Mouse (Mus musculus): ENCODE measurements around the gene Cuedc1. TPM values are rescaled to one million over a fixed set of nuclear protein-coding genes. Genes with fewer than 3 reads are reported as not detected.

The Cuedc1 gene
- polyA plus RNA-seq, 1 experiment from 2014 or later, result 46.1 TPM

DNA sequence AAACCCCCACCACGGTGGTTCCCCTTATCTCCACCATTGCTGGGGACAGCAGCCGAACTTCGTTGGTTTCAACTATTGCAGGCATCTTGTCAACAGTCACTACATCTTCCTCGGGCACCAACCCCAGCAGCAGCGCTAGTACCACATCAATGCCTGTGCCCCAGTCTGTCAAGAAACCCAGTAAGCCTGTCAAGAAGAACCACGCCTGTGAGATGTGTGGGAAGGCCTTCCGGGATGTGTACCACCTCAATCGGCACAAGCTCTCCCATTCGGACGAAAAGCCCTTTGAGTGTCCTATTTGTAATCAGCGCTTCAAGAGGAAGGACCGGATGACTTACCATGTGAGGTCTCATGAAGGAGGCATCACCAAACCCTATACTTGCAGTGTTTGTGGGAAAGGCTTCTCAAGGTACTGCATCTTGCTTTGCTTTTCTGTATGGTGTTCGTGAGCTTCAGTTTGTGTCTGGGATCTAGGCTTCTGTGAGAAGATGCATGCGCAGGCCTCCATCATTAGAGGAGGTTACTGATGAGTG, 24.4 kb upstream of the Cuedc1 start:
- Histone ChIP-seq H3K4me1 (ENCODE audit: control insufficient read depth, insufficient read depth, low read length) (peaks cover 48% of the 10 kb centered on the region), H3K4me3 (ENCODE audit: low read depth, low read length) (no peak overlapping the region), H3K27ac (ENCODE audit: low read length) (no peak overlapping the region)

DNA sequence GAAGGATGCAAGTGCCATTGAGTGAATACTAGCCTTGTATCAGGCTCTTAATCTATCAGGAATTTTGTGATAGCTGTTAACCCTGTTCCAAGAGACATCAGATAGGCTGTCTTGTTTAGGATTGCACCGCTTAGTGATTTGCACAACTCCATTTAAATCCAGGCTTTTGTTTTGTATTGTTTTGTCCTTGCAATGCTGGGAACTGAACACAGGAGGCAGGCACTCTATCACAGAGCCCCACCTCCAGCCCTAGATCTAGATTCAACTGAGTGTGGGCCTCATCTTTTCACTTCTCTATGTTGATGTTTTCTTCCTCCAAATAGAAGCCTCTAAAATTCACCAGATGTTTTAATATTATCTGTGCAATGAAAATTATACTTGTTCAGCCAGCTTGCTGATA, 22.2 kb upstream of the Cuedc1 start:
- Histone ChIP-seq H3K9ac (ENCODE audit: low read depth, low read length) (no peak overlapping the region), H3K4me3 (ENCODE audit: low read depth, low read length) (no peak overlapping the region), H3K9me3 (replicated peaks; ENCODE audit: control insufficient read depth, low read length, poor library complexity, severe bottlenecking) (no peaks in the 10 kb centered on the region), H3K27me3 (ENCODE audit: control insufficient read depth, insufficient read depth, low read depth, low read length) (no peaks in the 10 kb centered on the region), H3K4me2 (ENCODE audit: low read length) (no peak overlapping the region), H3K36me3 (ENCODE audit: control insufficient read depth, insufficient read depth, low read length) (peaks cover 19% of the 10 kb centered on the region), H3K4me1 (ENCODE audit: control insufficient read depth, insufficient read depth, low read length) (peaks cover 35% of the 10 kb centered on the region), H3K27ac (ENCODE audit: low read length) (no peak overlapping the region)
- ATAC-seq, result no peak
- WGBS, result 23% methylated on average over 1 of the region's 1 CpGs

More for the DNA sequence above, 24.4 kb upstream of the Cuedc1 start:
- Histone ChIP-seq H3K4me2 (ENCODE audit: low read length) (no peak overlapping the region), H3K27me3 (ENCODE audit: control insufficient read depth, insufficient read depth, low read depth, low read length) (no peaks in the 10 kb centered on the region), H3K36me3 (ENCODE audit: control insufficient read depth, insufficient read depth, low read length) (peaks cover 9% of the 10 kb centered on the region; the same call in 1 of the 2 replicates), H3K9me3 (replicated peaks; ENCODE audit: control insufficient read depth, low read length, poor library complexity, severe bottlenecking) (no peaks in the 10 kb centered on the region), H3K9ac (ENCODE audit: low read depth, low read length) (0 out of 2 replicates have a peak overlapping the region, but pooled peaks have one; percentile 22)
- no peak for ATAC-seq
- 85% methylated on average over 14 of the region's 14 CpGs for WGBS

DNA sequence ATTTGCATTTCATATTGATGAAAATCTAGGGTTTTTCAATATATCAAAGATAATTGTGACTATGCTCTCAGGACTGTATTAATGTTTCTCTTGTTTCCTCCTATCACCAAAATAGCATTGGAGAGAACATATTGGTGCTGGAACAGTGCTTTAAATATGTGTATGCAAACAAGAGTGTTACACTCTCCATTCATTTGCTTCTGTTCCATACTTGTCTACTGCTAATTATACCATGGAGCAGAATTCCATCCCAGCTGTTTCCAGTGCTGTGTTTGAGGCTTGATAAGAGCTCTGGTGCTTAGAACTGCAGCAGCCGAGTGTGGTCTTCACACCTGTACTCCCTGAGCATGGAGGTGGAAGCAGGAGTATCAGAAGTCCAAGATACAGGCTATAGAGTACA, 21.5 kb upstream of the Cuedc1 start:
- no peaks in the 10 kb centered on the region for H3K27me3 ChIP-seq (ENCODE audit: control insufficient read depth, insufficient read depth, low read depth, low read length)
- H3K4me3 ChIP-seq (ENCODE audit: low read depth, low read length), result no peak overlapping the region
- no peak overlapping the region for H3K4me2 ChIP-seq (ENCODE audit: low read length)
- H3K9ac ChIP-seq (ENCODE audit: low read depth, low read length), result no peak overlapping the region
- H3K36me3 ChIP-seq (ENCODE audit: control insufficient read depth, insufficient read depth, low read length), result peaks cover 23% of the 10 kb centered on the region
- H3K27ac ChIP-seq (ENCODE audit: low read length), result no peak overlapping the region
- H3K9me3 ChIP-seq (replicated peaks; ENCODE audit: control insufficient read depth, low read length, poor library complexity, severe bottlenecking), result no peaks in the 10 kb centered on the region
- peaks cover 28% of the 10 kb centered on the region for H3K4me1 ChIP-seq (ENCODE audit: control insufficient read depth, insufficient read depth, low read length)
- WGBS, result 83% methylated on average over 1 of the region's 1 CpGs
- ATAC-seq, result no peak

DNA sequence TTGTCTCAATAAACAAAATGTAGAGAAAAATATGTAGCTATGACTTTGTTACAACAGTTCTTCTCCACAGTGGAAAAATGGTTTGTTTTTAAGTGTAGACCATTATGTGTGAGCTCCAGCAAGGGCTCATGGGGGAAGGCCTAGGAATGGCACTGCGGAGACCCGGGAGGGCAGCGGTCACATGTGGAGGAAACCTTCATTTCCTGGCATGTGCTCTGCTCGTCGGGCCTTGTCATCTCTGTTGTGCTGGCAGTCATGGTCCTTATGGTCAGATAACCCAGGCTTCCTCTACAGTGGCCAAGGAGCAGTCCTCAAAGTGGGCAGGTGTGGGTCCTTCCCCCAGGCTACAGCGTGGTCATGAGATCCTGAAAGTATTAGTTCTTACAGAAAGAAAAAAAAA, 14.2 kb upstream of the Cuedc1 start:
- Histone ChIP-seq H3K27ac (ENCODE audit: low read length) (no peak overlapping the region), H3K9ac (ENCODE audit: low read depth, low read length) (no peak overlapping the region), H3K4me3 (ENCODE audit: low read depth, low read length) (no peak overlapping the region), H3K36me3 (ENCODE audit: control insufficient read depth, insufficient read depth, low read length) (peaks cover 17% of the 10 kb centered on the region), H3K9me3 (replicated peaks; ENCODE audit: control insufficient read depth, low read length, poor library complexity, severe bottlenecking) (no peaks in the 10 kb centered on the region), H3K4me2 (ENCODE audit: low read length) (no peak overlapping the region), H3K4me1 (ENCODE audit: control insufficient read depth, insufficient read depth, low read length) (peaks cover 12% of the 10 kb centered on the region), H3K27me3 (ENCODE audit: control insufficient read depth, insufficient read depth, low read depth, low read length) (no peaks in the 10 kb centered on the region)
- 77% methylated on average over 6 of the region's 6 CpGs for WGBS
- no peak for ATAC-seq

DNA sequence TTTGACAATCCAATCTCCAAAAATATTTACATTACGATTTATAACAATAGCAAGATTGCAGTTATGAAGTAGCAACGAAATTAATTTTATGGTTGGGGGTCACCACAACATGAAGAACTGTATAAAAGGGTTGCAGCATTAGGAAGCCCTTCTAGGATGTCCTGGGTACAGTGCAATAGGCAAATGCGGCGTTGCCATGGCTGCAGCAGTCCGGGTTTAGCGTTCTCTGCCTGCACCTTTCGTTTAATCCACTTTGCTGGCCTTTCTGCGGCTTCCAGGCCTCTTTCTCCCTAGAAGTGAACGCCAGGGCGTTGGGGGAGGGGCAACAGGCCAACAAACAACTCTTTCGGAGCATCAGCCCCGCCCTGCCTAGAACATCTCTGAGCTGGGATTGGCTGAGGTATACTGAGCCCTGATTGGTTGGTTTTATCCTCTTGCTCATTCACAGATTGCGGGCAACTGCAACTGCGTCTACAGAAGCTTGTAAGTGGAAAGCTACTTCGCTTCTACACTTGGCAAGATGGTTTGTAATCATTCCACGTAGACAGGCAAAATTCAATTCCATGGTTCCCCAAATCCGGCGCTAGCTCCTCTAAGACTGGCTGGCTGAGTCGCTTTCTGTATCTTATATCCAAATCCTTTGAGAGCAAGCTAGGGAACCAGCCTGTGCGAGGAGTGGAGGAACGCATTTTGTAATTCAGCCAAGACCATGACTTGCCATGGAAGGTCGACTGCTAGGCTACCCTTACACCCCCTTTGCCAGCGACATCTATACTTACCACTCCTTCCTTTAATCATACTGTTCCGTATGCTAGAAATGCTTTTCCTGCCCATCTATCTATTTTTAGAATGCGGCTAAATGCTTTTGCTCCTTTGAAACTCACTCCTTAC, 10.9 kb upstream of the Cuedc1 start:
- 4% methylated on average over 25 of the region's 25 CpGs for WGBS
- Histone ChIP-seq H3K27ac (ENCODE audit: low read length) (peak overlapping the region; percentile 83), H3K9me3 (replicated peaks; ENCODE audit: control insufficient read depth, low read length, poor library complexity, severe bottlenecking) (no peaks in the 10 kb centered on the region), H3K36me3 (ENCODE audit: control insufficient read depth, insufficient read depth, low read length) (peaks cover 5% of the 10 kb centered on the region), H3K4me3 (ENCODE audit: low read depth, low read length) (peak overlapping the region; percentile 24), H3K4me2 (ENCODE audit: low read length) (peak overlapping the region; percentile 58), H3K4me1 (ENCODE audit: control insufficient read depth, insufficient read depth, low read length) (peaks cover 12% of the 10 kb centered on the region), H3K9ac (ENCODE audit: low read depth, low read length) (peak overlapping the region; percentile 47), H3K27me3 (ENCODE audit: control insufficient read depth, insufficient read depth, low read depth, low read length) (no peaks in the 10 kb centered on the region)
- ATAC-seq, result peak; percentile 97

DNA sequence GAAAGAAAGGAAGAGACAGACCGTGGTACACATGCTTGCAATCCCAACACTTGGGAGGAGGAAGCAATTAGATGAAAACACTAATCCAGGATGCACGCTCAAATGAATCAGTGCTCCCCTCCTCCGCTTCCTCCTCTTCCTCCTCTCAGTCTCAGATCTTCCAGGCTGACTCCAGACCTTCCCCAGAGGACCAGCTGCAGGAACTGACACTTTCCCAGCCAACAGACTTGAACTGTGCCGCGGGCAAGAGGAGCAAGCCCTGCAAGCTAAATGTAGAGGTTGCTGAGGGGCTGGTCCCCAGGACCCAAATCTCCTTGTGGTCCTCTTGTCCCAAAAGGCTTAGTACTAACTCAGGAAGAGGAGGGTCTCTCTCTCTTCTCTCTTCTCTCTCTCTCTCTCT, 8.7 kb upstream of the Cuedc1 start:
- H3K9ac ChIP-seq (ENCODE audit: low read depth, low read length), result no peak overlapping the region
- no peaks in the 10 kb centered on the region for H3K36me3 ChIP-seq (ENCODE audit: control insufficient read depth, insufficient read depth, low read length)
- H3K9me3 ChIP-seq (replicated peaks; ENCODE audit: control insufficient read depth, low read length, poor library complexity, severe bottlenecking), result no peaks in the 10 kb centered on the region
- H3K27me3 ChIP-seq (ENCODE audit: control insufficient read depth, insufficient read depth, low read depth, low read length), result no peaks in the 10 kb centered on the region
- WGBS, result 63% methylated on average over 5 of the region's 5 CpGs
- H3K4me3 ChIP-seq (ENCODE audit: low read depth, low read length), result no peak overlapping the region
- peaks cover 12% of the 10 kb centered on the region for H3K4me1 ChIP-seq (ENCODE audit: control insufficient read depth, insufficient read depth, low read length)
- no peak overlapping the region for H3K4me2 ChIP-seq (ENCODE audit: low read length)
- ATAC-seq, result no peak
- no peak overlapping the region for H3K27ac ChIP-seq (ENCODE audit: low read length)

DNA sequence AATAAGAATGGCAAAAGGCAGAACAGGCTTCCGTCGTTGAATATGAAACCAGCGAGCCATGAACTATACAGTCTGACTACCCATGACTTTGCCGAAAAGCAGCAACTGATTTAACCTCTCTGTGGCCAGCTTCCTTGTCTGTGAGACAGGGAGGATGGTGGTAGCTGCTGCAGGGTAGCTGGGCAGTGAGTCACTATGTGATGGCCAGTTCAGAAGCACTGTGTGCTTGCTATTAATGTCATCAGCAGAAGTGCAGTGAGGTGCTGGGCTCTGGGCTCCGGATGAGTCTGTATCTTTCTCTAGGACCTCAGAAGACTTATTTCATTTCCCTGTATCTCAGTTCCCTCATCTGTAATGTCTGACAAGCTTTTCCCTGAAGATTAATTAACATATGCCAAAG, 7.6 kb upstream of the Cuedc1 start:
- H3K36me3 ChIP-seq (ENCODE audit: control insufficient read depth, insufficient read depth, low read length), result no peaks in the 10 kb centered on the region
- 75% methylated on average over 5 of the region's 5 CpGs for WGBS
- no peaks in the 10 kb centered on the region for H3K9me3 ChIP-seq (replicated peaks; ENCODE audit: control insufficient read depth, low read length, poor library complexity, severe bottlenecking)
- no peak for ATAC-seq
- H3K4me1 ChIP-seq (ENCODE audit: control insufficient read depth, insufficient read depth, low read length), result peaks cover 12% of the 10 kb centered on the region
- no peak overlapping the region for H3K4me3 ChIP-seq (ENCODE audit: low read depth, low read length)
- H3K27me3 ChIP-seq (ENCODE audit: control insufficient read depth, insufficient read depth, low read depth, low read length), result no peaks in the 10 kb centered on the region
- no peak overlapping the region for H3K27ac ChIP-seq (ENCODE audit: low read length)
- no peak overlapping the region for H3K4me2 ChIP-seq (ENCODE audit: low read length)
- no peak overlapping the region for H3K9ac ChIP-seq (ENCODE audit: low read depth, low read length)

DNA sequence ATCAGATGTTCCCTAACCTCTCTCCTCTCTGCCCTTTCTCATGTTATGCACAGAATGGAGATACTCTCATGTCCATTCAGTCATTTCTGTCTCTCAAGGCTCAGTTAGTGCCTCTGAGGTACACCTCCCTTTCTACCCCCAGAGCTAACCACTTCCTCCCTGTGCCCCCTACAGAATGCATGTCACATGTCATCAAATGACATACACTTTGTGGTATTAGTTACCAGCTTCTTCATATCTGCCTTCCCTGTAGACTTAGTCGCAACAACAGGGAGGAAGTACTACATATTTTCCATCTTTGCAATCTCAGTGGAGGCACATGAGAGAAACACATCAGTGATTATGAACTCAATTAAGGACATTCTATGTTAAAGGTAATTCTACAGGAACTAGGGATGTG, 5.9 kb upstream of the Cuedc1 start:
- no peaks in the 10 kb centered on the region for H3K36me3 ChIP-seq (ENCODE audit: control insufficient read depth, insufficient read depth, low read length)
- H3K9ac ChIP-seq (ENCODE audit: low read depth, low read length), result no peak overlapping the region
- 91% methylated on average over 1 of the region's 1 CpGs for WGBS
- H3K9me3 ChIP-seq (replicated peaks; ENCODE audit: control insufficient read depth, low read length, poor library complexity, severe bottlenecking), result no peaks in the 10 kb centered on the region
- ATAC-seq, result no peak
- H3K4me3 ChIP-seq (ENCODE audit: low read depth, low read length), result no peak overlapping the region
- peaks cover 4% of the 10 kb centered on the region; the same call in 1 of the 2 replicates for H3K27me3 ChIP-seq (ENCODE audit: control insufficient read depth, insufficient read depth, low read depth, low read length)
- H3K4me2 ChIP-seq (ENCODE audit: low read length), result no peak overlapping the region
- H3K4me1 ChIP-seq (ENCODE audit: control insufficient read depth, insufficient read depth, low read length), result peaks cover 10% of the 10 kb centered on the region
- H3K27ac ChIP-seq (ENCODE audit: low read length), result no peak overlapping the region

DNA sequence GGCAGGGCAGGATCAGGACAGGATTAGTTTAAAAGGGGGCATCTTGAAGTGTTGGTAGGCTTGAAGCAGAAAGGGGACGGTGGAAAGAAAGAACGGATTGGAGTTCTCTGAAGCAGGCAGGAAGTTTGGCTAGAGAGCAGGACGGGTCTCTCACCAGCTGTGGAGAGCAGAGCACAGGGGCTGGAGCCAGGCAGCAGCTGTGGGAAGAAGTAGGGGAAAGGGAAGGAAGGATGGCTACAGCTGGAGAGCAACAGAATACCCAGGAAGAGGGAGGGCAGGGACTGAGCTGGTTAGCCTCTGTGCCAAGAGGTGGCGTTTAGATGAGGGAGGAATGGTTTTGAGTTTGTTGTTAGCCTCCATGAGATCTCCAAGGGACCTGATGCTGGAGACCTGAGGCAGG, 685 bp upstream of the Cuedc1 start:
- Histone ChIP-seq H3K9me3 (replicated peaks; ENCODE audit: control insufficient read depth, low read length, poor library complexity, severe bottlenecking) (no peaks in the 10 kb centered on the region), H3K4me1 (ENCODE audit: control insufficient read depth, insufficient read depth, low read length) (peaks cover 25% of the 10 kb centered on the region), H3K9ac (ENCODE audit: low read depth, low read length) (no peak overlapping the region), H3K4me2 (ENCODE audit: low read length) (peak overlapping the region; percentile 2; the same call in 1 of the 2 replicates), H3K27me3 (ENCODE audit: control insufficient read depth, insufficient read depth, low read depth, low read length) (peaks cover 5% of the 10 kb centered on the region; the same call in 1 of the 2 replicates), H3K27ac (ENCODE audit: low read length) (peak overlapping the region; percentile 3; the same call in 1 of the 2 replicates), H3K4me3 (ENCODE audit: low read depth, low read length) (no peak overlapping the region), H3K36me3 (ENCODE audit: control insufficient read depth, insufficient read depth, low read length) (no peaks in the 10 kb centered on the region)
- no peak for ATAC-seq
- 32% methylated on average over 4 of the region's 4 CpGs for WGBS

Data from midbrain, embryonic 16.5 days (tissue).